Mouse (Mus musculus) kidney, embryonic 16.5 days (tissue): ENCODE measurements around the gene Fam57b. TPM values are rescaled to one million over a fixed set of nuclear protein-coding genes. Genes with fewer than 3 reads are reported as not detected.

ENCODE experiments used
- ATAC-seq: fragments of 200-750 bp; cut with Nextera tagmentation; 2 replicates; pipeline ENCODE4 v1.8.0; 2017; ENCODE audit warnings: moderate TSS enrichment; ENCODE audit not compliant: low FRiP score, low TSS enrichment
- H3K27ac ChIP-seq: fragments of 300-500 bp; sonication (generic); 2 replicates; pipeline ENCODE4 v1.5.1; 2014; ENCODE audit warnings: low read length
- H3K27me3 ChIP-seq: fragments of 300-500 bp; sonication (generic); 2 replicates; pipeline ENCODE4 v1.6.1; 2014; ENCODE audit warnings: low read length, control low read depth, mixed read lengths; ENCODE audit not compliant: insufficient read depth
- H3K36me3 ChIP-seq: fragments of 300-500 bp; sonication (generic); 2 replicates; pipeline ENCODE4 v1.6.1; 2014; ENCODE audit warnings: low read length, control low read depth, mixed read lengths; ENCODE audit not compliant: insufficient read depth
- H3K4me1 ChIP-seq: fragments of 300-500 bp; sonication (generic); 2 replicates; pipeline ENCODE4 v1.6.1; 2014; ENCODE audit warnings: low read length, control low read depth, mixed read lengths; ENCODE audit not compliant: insufficient read depth
- H3K4me2 ChIP-seq: fragments of 300-500 bp; sonication (generic); replicated peaks from 2 replicates; pipeline ENCODE4 v1.6.1; 2014; ENCODE audit warnings: low read depth, low read length
- H3K4me3 ChIP-seq: fragments of 300-500 bp; sonication (generic); 2 replicates; pipeline ENCODE4 v1.5.1; 2014; ENCODE audit warnings: mild to moderate bottlenecking, low read length
- H3K9ac ChIP-seq: fragments of 300-500 bp; sonication (generic); replicated peaks from 2 replicates; pipeline ENCODE4 v1.6.1; 2014; ENCODE audit warnings: low read length
- H3K9me3 ChIP-seq: fragments of 300-500 bp; sonication (generic); 2 replicates; pipeline ENCODE4 v1.6.1; 2016; ENCODE audit warnings: low read length, control low read depth
- WGBS: fragments of 180-500 bp; shearing (Covaris S2); extraction: QIAGEN DNeasy Blood & Tissue Kit; methylation state at CpG from one replicate; pipeline ENCODE4 v1.1.7; 2014; 5-methylcytosine and 5-hydroxymethylcytosine counted together
- polyA plus RNA-seq: library from polyadenylated mRNA; unstranded; fragments of >200 nt; fragmentation: Nextera tagmentation; extraction: Ambion mirVana; gene quantifications from 2 replicates; pipeline ENCODE4 v1.2.1, GENCODE M21; 2015

Gene Fam57b
- polyA plus RNA-seq, 1 experiment from 2014 or later = 0.52 TPM

- peaks cover 32% of the 10 kb centered on the region for H3K4me1 ChIP-seq
- no peak overlapping the region for H3K9ac ChIP-seq
- no peak overlapping the region for H3K4me2 ChIP-seq
- no peaks in the 10 kb centered on the region for H3K9me3 ChIP-seq
- H3K36me3 ChIP-seq = no peaks in the 10 kb centered on the region
- no peaks in the 10 kb centered on the region for H3K27me3 ChIP-seq
- ATAC-seq = no peak
- no peak overlapping the region for H3K27ac ChIP-seq
- H3K4me3 ChIP-seq = no peak overlapping the region
Observed at GRCm38 (mm10) chr7:126803751-126804150, 6.3 kb downstream of the Fam57b start.

GRCm38 (mm10) chr7:126806956-126807355, 9.5 kb downstream of the Fam57b start:
- no peak for ATAC-seq
- no peaks in the 10 kb centered on the region for H3K9me3 ChIP-seq
- 64% methylated on average over 6 of the region's 6 CpGs for WGBS
- peaks cover 21% of the 10 kb centered on the region for H3K4me1 ChIP-seq
- H3K4me2 ChIP-seq = no peak overlapping the region
- H3K27me3 ChIP-seq = no peaks in the 10 kb centered on the region
- H3K9ac ChIP-seq = no peak overlapping the region
- no peaks in the 10 kb centered on the region for H3K36me3 ChIP-seq
- H3K4me3 ChIP-seq = no peak overlapping the region
- no peak overlapping the region for H3K27ac ChIP-seq

GRCm38 (mm10) chr7:126807405-126807804, 9.9 kb downstream of the Fam57b start:
- Histone ChIP-seq H3K4me2 (peak overlapping the region; percentile 86; the same call in 1 of the 2 replicates), H3K4me3 (no peak overlapping the region; the same call in 1 of the 2 replicates), H3K36me3 (no peaks in the 10 kb centered on the region), H3K4me1 (peaks cover 21% of the 10 kb centered on the region), H3K9ac (peak overlapping the region; percentile 78; the same call in 1 of the 2 replicates), H3K27ac (peak overlapping the region; percentile 6; the same call in 1 of the 2 replicates), H3K9me3 (no peaks in the 10 kb centered on the region), H3K27me3 (no peaks in the 10 kb centered on the region)
- 67% methylated on average over 4 of the region's 4 CpGs for WGBS
- ATAC-seq = no peak

- peak; percentile 97 for ATAC-seq
- Histone ChIP-seq H3K4me3 (peak overlapping the region; percentile 64), H3K9me3 (no peaks in the 10 kb centered on the region), H3K36me3 (no peaks in the 10 kb centered on the region), H3K4me1 (peaks cover 21% of the 10 kb centered on the region), H3K27ac (peak overlapping the region; percentile 72), H3K4me2 (peak overlapping the region; percentile 86), H3K27me3 (no peaks in the 10 kb centered on the region), H3K9ac (peak overlapping the region; percentile 78)
- under 1% methylated on average over 42 of the region's 43 CpGs for WGBS
Observed at GRCm38 (mm10) chr7:126808703-126809455, 11.4 kb downstream of the Fam57b start.

- H3K36me3 ChIP-seq = no peaks in the 10 kb centered on the region
- no peaks in the 10 kb centered on the region for H3K9me3 ChIP-seq
- H3K4me2 ChIP-seq = peak overlapping the region; percentile 86; the same call in 1 of the 2 replicates
- WGBS = 48% methylated on average over 5 of the region's 5 CpGs
- H3K9ac ChIP-seq = peak overlapping the region; percentile 78
- peaks cover 21% of the 10 kb centered on the region for H3K4me1 ChIP-seq
- H3K27ac ChIP-seq = no peak overlapping the region
- H3K4me3 ChIP-seq = no peak overlapping the region; the same call in 1 of the 2 replicates
- no peaks in the 10 kb centered on the region for H3K27me3 ChIP-seq
- ATAC-seq = no peak
Observed at GRCm38 (mm10) chr7:126809723-126810369, 12.4 kb downstream of the Fam57b start.

- no peak for ATAC-seq
Observed at GRCm38 (mm10) chr7:126815726-126816222, 18.3 kb downstream of the Fam57b start.

GRCm38 (mm10) chr7:126816494-126816893, 19.0 kb downstream of the Fam57b start:
- Histone ChIP-seq H3K4me2 (no peak overlapping the region), H3K27ac (no peak overlapping the region), H3K4me3 (no peak overlapping the region), H3K36me3 (no peaks in the 10 kb centered on the region), H3K9me3 (peaks cover 5% of the 10 kb centered on the region; the same call in 1 of the 2 replicates), H3K9ac (no peak overlapping the region), H3K27me3 (no peaks in the 10 kb centered on the region), H3K4me1 (no peaks in the 10 kb centered on the region)
- 90% methylated on average over 8 of the region's 8 CpGs for WGBS
- no peak for ATAC-seq

More at GRCm38 (mm10) chr7:126815726-126816222, 18.3 kb downstream of the Fam57b start:
- H3K9ac ChIP-seq = no peak overlapping the region
- H3K4me3 ChIP-seq = no peak overlapping the region
- H3K4me1 ChIP-seq = no peaks in the 10 kb centered on the region
- H3K27ac ChIP-seq = no peak overlapping the region
- no peak overlapping the region for H3K4me2 ChIP-seq
- H3K9me3 ChIP-seq = peaks cover 5% of the 10 kb centered on the region; the same call in 1 of the 2 replicates
- WGBS = 56% methylated on average over 8 of the region's 8 CpGs
- no peaks in the 10 kb centered on the region for H3K27me3 ChIP-seq
- H3K36me3 ChIP-seq = no peaks in the 10 kb centered on the region

- no peak overlapping the region for H3K9ac ChIP-seq
- whole genome bisulfite sequencing = 82% methylated on average over 7 of the region's 7 CpGs
- H3K36me3 ChIP-seq = no peaks in the 10 kb centered on the region
- no peaks in the 10 kb centered on the region for H3K4me1 ChIP-seq
- H3K27me3 ChIP-seq = no peaks in the 10 kb centered on the region
- H3K4me3 ChIP-seq = no peak overlapping the region
- peaks cover 5% of the 10 kb centered on the region; the same call in 1 of the 2 replicates for H3K9me3 ChIP-seq
- H3K4me2 ChIP-seq = no peak overlapping the region
- no peak overlapping the region for H3K27ac ChIP-seq
- no peak for ATAC-seq
Observed at GRCm38 (mm10) chr7:126817595-126817994, 20.1 kb downstream of the Fam57b start.

GRCm38 (mm10) chr7:126818818-126819217, 21.4 kb downstream of the Fam57b start:
- peaks cover 7% of the 10 kb centered on the region; the same call in 1 of the 2 replicates for H3K27me3 ChIP-seq
- ATAC-seq = no peak

More at GRCm38 (mm10) chr7:126818818-126819217, 21.4 kb downstream of the Fam57b start:
- no peak overlapping the region for H3K4me3 ChIP-seq
- H3K4me1 ChIP-seq = peaks cover 7% of the 10 kb centered on the region
- H3K9ac ChIP-seq = no peak overlapping the region
- WGBS = 29% methylated on average over 1 of the region's 1 CpGs
- H3K9me3 ChIP-seq = peaks cover 5% of the 10 kb centered on the region; the same call in 1 of the 2 replicates
- no peak overlapping the region for H3K4me2 ChIP-seq
- H3K27ac ChIP-seq = no peak overlapping the region
- no peaks in the 10 kb centered on the region for H3K36me3 ChIP-seq
